Mouse (Mus musculus): ENCODE measurements around the gene Ercc5.

- no peak for TF ChIP-seq CTCF (IDR thresholded peaks at IDR 0.05; ENCODE audit: insufficient read depth, low read length)
- TF ChIP-seq POLR2A (IDR thresholded peaks at IDR 0.05; ENCODE audit: borderline replicate concordance, extremely low read depth, low read depth, low read length), result no peak
Observed at GRCm38 (mm10) chr1:44142747-44143146, 4.8 kb upstream of the Ercc5 start.

Measured in lung, adult 2 months (tissue).